Mouse (Mus musculus): ENCODE measurements around the gene Gm3486. TPM values are rescaled to one million over a fixed set of nuclear protein-coding genes. Genes with fewer than 3 reads are reported as not detected.
"Not testable (repeated sequence)": the region's sequence is repeated elsewhere in the genome, so short reads cannot be mapped to it uniquely, and the experiment has no call there.

Gm3486 gene
- total RNA-seq (2021) = not detected
- long read RNA-seq, experiment 1 = 0 reads
- long read RNA-seq, experiment 2 = 0 reads

DNA sequence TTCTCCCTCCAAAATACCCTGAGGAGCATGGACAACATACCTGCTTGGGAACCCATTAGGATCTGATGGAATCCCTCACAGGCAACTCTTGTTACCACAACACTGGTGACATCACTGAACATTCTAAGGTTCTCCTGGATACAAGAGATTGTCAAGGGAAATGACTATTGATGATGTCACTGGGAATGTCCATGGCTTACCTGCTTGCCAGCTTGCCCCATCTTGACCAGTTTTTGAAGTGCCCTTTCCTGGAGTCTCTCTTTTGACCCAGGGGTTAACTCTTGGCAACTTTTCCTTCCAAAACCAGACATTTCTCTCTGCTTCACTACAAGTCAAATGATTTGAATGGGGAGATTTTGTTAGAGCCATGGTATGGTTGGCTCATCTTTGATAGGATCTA is at the start of gene Gm3486:
TSS of gene Gm3486 (minus strand) at position 101 of the 400 bp plus-strand sequence.
- DNase-seq (ENCODE audit: low spot score in 2 of 2) = not testable (repeated sequence)

DNA sequence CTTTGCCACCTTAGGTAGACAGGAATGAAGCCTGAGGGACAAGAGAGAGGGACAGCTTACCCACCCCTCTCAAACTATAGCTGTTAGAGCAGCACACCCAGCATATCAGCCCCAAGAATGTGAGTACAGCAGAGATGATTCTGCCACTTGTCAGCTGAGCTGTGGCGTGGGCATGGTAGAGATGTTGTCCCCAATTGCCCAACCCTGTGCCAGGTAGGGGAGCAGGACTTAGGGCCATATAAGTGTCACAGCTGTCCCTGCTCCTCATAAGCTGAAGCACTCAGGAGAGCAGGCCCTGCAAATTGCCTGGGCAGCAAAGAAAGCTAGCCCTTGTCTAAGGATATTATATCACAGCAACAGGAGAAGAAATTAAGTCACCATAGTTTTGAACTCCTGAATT is 35.4 kb upstream of the Gm3486 start:
- DNase-seq (ENCODE audit: low spot score in 2 of 2) = not testable (repeated sequence)

DNA sequence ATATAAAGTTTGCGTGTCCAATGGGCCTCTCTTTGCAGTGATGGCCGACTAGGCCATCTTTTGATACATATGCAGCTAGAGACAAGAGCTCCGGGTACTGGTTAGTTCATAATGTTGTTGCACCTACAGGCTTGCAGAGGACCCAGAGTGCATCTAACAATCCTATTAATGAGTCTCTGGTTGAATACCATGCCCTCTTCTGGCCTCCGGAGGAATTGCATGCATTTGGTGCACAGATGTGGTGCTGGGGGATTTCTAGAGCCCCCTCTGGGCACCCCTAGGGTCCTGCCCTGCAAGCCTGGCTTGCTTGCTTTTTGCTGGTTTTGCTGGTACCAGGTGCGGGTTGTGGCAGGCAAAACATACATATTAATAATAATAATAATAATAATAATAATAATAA is 31.4 kb upstream of the Gm3486 start:
- not testable (repeated sequence) for DNase-seq (ENCODE audit: low spot score in 2 of 2)

DNA sequence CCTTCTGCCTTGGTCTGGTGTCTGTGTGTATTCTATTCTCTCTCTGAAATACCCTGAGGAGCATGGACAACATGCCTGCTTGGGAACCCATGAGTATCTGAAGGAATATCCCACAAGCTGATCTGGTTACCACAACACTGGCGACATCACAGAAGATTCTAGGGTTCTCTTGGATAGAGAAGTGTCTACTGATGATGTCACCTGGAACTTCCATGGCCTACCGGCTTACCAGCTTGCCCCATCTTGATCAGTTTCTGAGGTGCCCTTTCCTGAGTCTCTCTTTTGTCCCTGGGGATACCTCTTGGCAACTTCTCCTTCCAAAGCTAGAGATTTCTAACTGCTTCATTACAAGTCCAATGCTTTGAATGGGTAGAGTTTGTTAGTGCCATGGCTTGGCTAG is 35.9 kb downstream of the Gm3486 start, which contains the start of gene Gm7954:
TSS of gene Gm7954 (minus strand) at position 101 of the 400 bp plus-strand sequence.
- not testable (repeated sequence) for DNase-seq (ENCODE audit: low spot score in 2 of 2)

Other genes with a start within 250 kb of the Gm3486 start
- not detected for gene Gm2832, start 210.7 kb downstream of the Gm3486 start, total RNA-seq (2021)
- gene Gm5798, start 140.9 kb downstream of the Gm3486 start, total RNA-seq (2021) = not detected
- gene Gm7945, start 103.1 kb downstream of the Gm3486 start, total RNA-seq (2021) = not detected
- not detected for gene Gm6482, start 81.2 kb downstream of the Gm3486 start, total RNA-seq (2021)
- not detected for gene Gm7954, start 36.0 kb downstream of the Gm3486 start, total RNA-seq (2021)
- gene Gm7970, start 66.1 kb upstream of the Gm3486 start, total RNA-seq (2021) = not detected
- not detected for gene 1700049E17Rik2, start 83.7 kb upstream of the Gm3486 start, total RNA-seq (2021)
- gene Gm3072, start 135.1 kb upstream of the Gm3486 start, total RNA-seq (2021) = not detected
- not detected for gene Gm3676, start 157.0 kb upstream of the Gm3486 start, total RNA-seq (2021)
- gene Gm8068, start 212.4 kb upstream of the Gm3486 start, total RNA-seq (2021) = not detected

Data from adrenal gland, postnatal 4 days (tissue).